Mouse (Mus musculus): ENCODE results near the gene Fam229a.

DNA sequence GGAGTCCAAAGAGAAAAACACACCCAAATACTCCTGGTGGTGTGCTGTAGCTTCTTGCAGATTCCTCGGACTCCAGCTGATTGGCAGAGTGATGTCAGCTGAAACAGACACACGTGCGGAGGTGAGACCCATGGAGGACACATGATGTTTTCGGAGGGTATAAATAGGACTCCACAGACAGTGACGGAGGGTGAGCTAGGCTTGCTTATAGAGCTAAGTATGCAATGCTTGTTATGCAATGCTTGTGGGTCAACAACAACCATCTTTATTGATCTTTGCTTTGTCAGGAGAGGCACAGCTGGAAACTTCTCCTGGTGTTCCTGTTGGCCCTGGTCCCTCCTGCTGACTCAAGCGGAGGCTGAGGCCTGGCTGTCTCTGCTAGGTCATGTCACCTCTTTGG, 42.3 kb upstream of the Fam229a start:
- TF ChIP-seq CTCF (IDR thresholded peaks at IDR 0.05; ENCODE audit: low read depth), result no peak
- TF ChIP-seq EP300 (IDR thresholded peaks at IDR 0.05; ENCODE audit: low read depth), result no peak

Data from liver, embryonic 14.5 days (tissue).